In genomic region chr17:6492501-6492900, GRCm38 (mm10) we compare ENCODE assay signal across 8 mouse cellular contexts.
DNase-seq lines count a peak whose midpoint lies in the region; ATAC-seq lines count a peak whose summit lies in the region.
"Not testable (repeated sequence)": the region's sequence is repeated elsewhere in the genome, so short reads cannot be mapped to it uniquely, and the experiment has no call there.

No protein-coding gene starts in this region.

- WGBS in forebrain, embryonic 16.5 days, result 22% methylated on average over 19 of the region's 19 CpGs
- 30% methylated on average over 19 of the region's 19 CpGs for WGBS in hindbrain, embryonic 11.5 days
- 27% methylated on average over 19 of the region's 19 CpGs for WGBS in lung, embryonic 16.5 days
- WGBS in neural tube, embryonic 14.5 days, result 29% methylated on average over 19 of the region's 19 CpGs

- H3K9ac ChIP-seq in forebrain, embryonic 16.5 days (replicated peaks; ENCODE audit: low read depth, low read length), result 0 out of 2 replicates have a peak overlapping the region, but pooled peaks have one; percentile 19
- not testable (repeated sequence) for H3K9ac ChIP-seq in hindbrain, embryonic 11.5 days (ENCODE audit: low read depth, low read length); lung, embryonic 16.5 days (ENCODE audit: low read length); neural tube, embryonic 14.5 days (replicated peaks; ENCODE audit: low read depth, low read length)

- not testable (repeated sequence) for H3K27ac ChIP-seq in forebrain, embryonic 16.5 days (ENCODE audit: low read length); hindbrain, embryonic 11.5 days (ENCODE audit: low read depth, low read length); lung, embryonic 16.5 days (ENCODE audit: low read length); neural tube, embryonic 14.5 days (ENCODE audit: low read depth, low read length)

- H3K4me2 ChIP-seq in forebrain, embryonic 16.5 days (ENCODE audit: low read length), result peak overlapping the region; percentile 52
- peak overlapping the region; percentile 17 for H3K4me2 ChIP-seq in hindbrain, embryonic 11.5 days (replicated peaks; ENCODE audit: low read depth, low read length)
- H3K4me2 ChIP-seq in lung, embryonic 16.5 days (ENCODE audit: low read depth, low read length), result peak overlapping the region; percentile 25
- peak overlapping the region; percentile 45; the same call in 1 of the 2 replicates for H3K4me2 ChIP-seq in neural tube, embryonic 14.5 days (ENCODE audit: low read depth, low read length)

- H3K36me3 ChIP-seq in forebrain, embryonic 16.5 days (ENCODE audit: control insufficient read depth, insufficient read depth); hindbrain, embryonic 11.5 days (ENCODE audit: control insufficient read depth, insufficient read depth, low read length); lung, embryonic 16.5 days (ENCODE audit: control insufficient read depth, insufficient read depth, low read length); neural tube, embryonic 14.5 days (ENCODE audit: control insufficient read depth, insufficient read depth, low read length): not testable (repeated sequence)

- H3K4me3 ChIP-seq in forebrain, embryonic 16.5 days (replicated peaks; ENCODE audit: low read length), result peak overlapping the region; percentile 34
- H3K4me3 ChIP-seq in hindbrain, embryonic 11.5 days (ENCODE audit: low read depth, low read length), result peak overlapping the region; percentile 10; the same call in 1 of the 2 replicates
- H3K4me3 ChIP-seq in lung, embryonic 16.5 days (ENCODE audit: low read length), result not testable (repeated sequence)
- peak overlapping the region; percentile 22 for H3K4me3 ChIP-seq in neural tube, embryonic 14.5 days (ENCODE audit: low read depth, low read length)

- not testable (repeated sequence) for H3K9me3 ChIP-seq in forebrain, embryonic 16.5 days (ENCODE audit: control insufficient read depth, low read length); hindbrain, embryonic 11.5 days (ENCODE audit: control insufficient read depth, low read length); lung, embryonic 16.5 days (ENCODE audit: control insufficient read depth, low read length); neural tube, embryonic 14.5 days (ENCODE audit: control insufficient read depth, low read length)

- DNase-seq in Muller cell, postnatal 12 days (ENCODE audit: inconsistent ontology term), result peak; percentile 0
- DNase-seq in cerebellum, postnatal 36 days, result peak; percentile 29 to 58
- peak; percentile 56 for DNase-seq in hindbrain, embryonic 11.5 days (ENCODE audit: low spot score)
- peak; percentile 40 to 60 for DNase-seq in kidney, postnatal 4 days
- peak; percentile 7 for DNase-seq in thymus, postnatal 0 days (ENCODE audit: low spot score)

- not testable (repeated sequence) for H3K4me1 ChIP-seq in forebrain, embryonic 16.5 days (replicated peaks; ENCODE audit: control insufficient read depth, insufficient read depth, low read length); hindbrain, embryonic 11.5 days (replicated peaks; ENCODE audit: control insufficient read depth, insufficient read depth, low read length); lung, embryonic 16.5 days (replicated peaks; ENCODE audit: control insufficient read depth, insufficient read depth, low read length); neural tube, embryonic 14.5 days (ENCODE audit: control insufficient read depth, insufficient read depth, low read length)

- ATAC-seq in forebrain, embryonic 16.5 days, result peak; percentile 35; the same call in 1 of the 2 replicates
- ATAC-seq in hindbrain, embryonic 11.5 days (ENCODE audit: low FRiP score), result peak; percentile 66; the same call in 1 of the 2 replicates
- not testable (repeated sequence) for ATAC-seq in lung, embryonic 16.5 days (ENCODE audit: low read depth)
- peak; percentile 52; the same call in 1 of the 2 replicates for ATAC-seq in neural tube, embryonic 14.5 days (ENCODE audit: low read depth)

- H3K27me3 ChIP-seq in forebrain, embryonic 16.5 days (replicated peaks; ENCODE audit: control insufficient read depth, insufficient read depth, low read length); hindbrain, embryonic 11.5 days (ENCODE audit: control insufficient read depth, insufficient read depth, low read length); lung, embryonic 16.5 days (ENCODE audit: control insufficient read depth, insufficient read depth, low read depth, low read length); neural tube, embryonic 14.5 days (ENCODE audit: control insufficient read depth, insufficient read depth, low read length): not testable (repeated sequence)

Comparison
In these comparisons a context has a peak if more than half of its experiments do, and no peak if none do; other contexts are left out.
1. DNase-seq: peak in every context shown above with its lines; median percentile 56 in hindbrain, embryonic 11.5 days; 50 in kidney, postnatal 4 days; 44 in cerebellum, postnatal 36 days; 7 in thymus, postnatal 0 days; 0 in Muller cell, postnatal 12 days.